Mouse (Mus musculus) lung, embryonic 16.5 days (tissue): ENCODE results near the gene Gsg1. TPM values are rescaled to one million over a fixed set of nuclear protein-coding genes. Genes with fewer than 3 reads are reported as not detected.

Experiments
- ATAC-seq: fragments of 200-750 bp; cut with Nextera tagmentation; 2 replicates; pipeline ENCODE4 v1.8.0; 2017; ENCODE audit warnings: low read depth, mild to moderate bottlenecking, moderate library complexity
- H3K27ac ChIP-seq: fragments of 300-500 bp; sonication (generic); 2 replicates; pipeline ENCODE4 v1.5.1; 2014; ENCODE audit warnings: mild to moderate bottlenecking, control low read depth, low read length
- H3K27me3 ChIP-seq: fragments of 300-500 bp; sonication (generic); 2 replicates; pipeline ENCODE4 v1.6.1; 2014; ENCODE audit warnings: low read depth, low read length, mixed read lengths; ENCODE audit not compliant: control insufficient read depth, insufficient read depth
- H3K36me3 ChIP-seq: fragments of 300-500 bp; sonication (generic); 2 replicates; pipeline ENCODE4 v1.6.1; 2014; ENCODE audit warnings: low read length; ENCODE audit not compliant: control insufficient read depth, insufficient read depth
- H3K4me1 ChIP-seq: fragments of 300-500 bp; sonication (generic); replicated peaks from 2 replicates; pipeline ENCODE4 v1.6.1; 2014; ENCODE audit warnings: low read length, mixed read lengths; ENCODE audit not compliant: control insufficient read depth, insufficient read depth
- H3K4me2 ChIP-seq: fragments of 300-500 bp; sonication (generic); 2 replicates; pipeline ENCODE4 v1.6.1; 2014; ENCODE audit warnings: low read depth, low read length, control low read depth
- H3K4me3 ChIP-seq: fragments of 300-500 bp; sonication (generic); 2 replicates; pipeline ENCODE4 v1.5.1; 2014; ENCODE audit warnings: mild to moderate bottlenecking, low read length, control low read depth
- H3K9ac ChIP-seq: fragments of 300-500 bp; sonication (generic); 2 replicates; pipeline ENCODE4 v1.6.1; 2014; ENCODE audit warnings: low read length, control low read depth
- H3K9me3 ChIP-seq: fragments of 300-500 bp; sonication (generic); 2 replicates; pipeline ENCODE4 v1.6.1; 2016; ENCODE audit warnings: low read length; ENCODE audit not compliant: control insufficient read depth
- WGBS: fragments of 180-500 bp; shearing (Covaris S2); extraction: QIAGEN DNeasy Blood & Tissue Kit; methylation state at CpG from one replicate; pipeline ENCODE4 v1.1.7; 2014; 5-methylcytosine and 5-hydroxymethylcytosine counted together
- polyA plus RNA-seq: library from polyadenylated mRNA; unstranded; fragments of >200 nt; fragmentation: Nextera tagmentation; extraction: Ambion mirVana; gene quantifications from 2 replicates; pipeline ENCODE4 v1.2.1, GENCODE M21; 2015

Gene Gsg1
- polyA plus RNA-seq, 1 experiment from 2014 or later, result 7.6 TPM

GRCm38 (mm10) chr6:135279856-135280255, 25.7 kb upstream of the Gsg1 start:
- H3K27ac ChIP-seq, result no peak overlapping the region
- H3K4me3 ChIP-seq, result no peak overlapping the region
- no peak for ATAC-seq
- H3K9ac ChIP-seq, result no peak overlapping the region
- WGBS, result 33% methylated on average over 10 of the region's 10 CpGs
- H3K27me3 ChIP-seq, result no peaks in the 10 kb centered on the region
- H3K9me3 ChIP-seq, result no peaks in the 10 kb centered on the region
- no peaks in the 10 kb centered on the region for H3K36me3 ChIP-seq
- H3K4me2 ChIP-seq, result no peak overlapping the region
- H3K4me1 ChIP-seq, result peaks cover 3% of the 10 kb centered on the region; the same call in 1 of the 2 replicates

DNA sequence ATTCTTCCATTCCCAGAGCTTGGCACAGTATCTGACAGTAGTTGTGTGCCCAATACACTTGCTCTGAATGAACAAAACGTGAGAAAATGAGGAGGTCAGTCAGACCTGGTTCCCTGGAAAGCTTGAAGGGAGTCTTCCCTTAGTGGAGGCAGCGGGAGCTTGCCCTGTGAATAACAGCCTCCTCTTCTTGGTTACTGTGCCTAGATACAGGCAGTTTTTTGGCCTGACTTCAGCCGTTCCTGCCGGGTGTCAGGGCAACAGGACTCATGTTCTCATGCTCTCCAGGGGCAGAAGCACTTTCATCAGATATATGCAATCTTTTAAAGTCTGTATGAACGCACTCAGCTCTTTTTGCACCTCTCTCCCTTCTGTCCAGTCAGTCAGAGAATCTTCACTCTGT, 25.1 kb upstream of the Gsg1 start:
- WGBS, result 29% methylated on average over 5 of the region's 5 CpGs
- peaks cover 3% of the 10 kb centered on the region for H3K4me1 ChIP-seq
- no peak for ATAC-seq
- no peak overlapping the region for H3K4me3 ChIP-seq
- H3K36me3 ChIP-seq, result no peaks in the 10 kb centered on the region
- no peak overlapping the region for H3K27ac ChIP-seq
- no peaks in the 10 kb centered on the region for H3K27me3 ChIP-seq
- no peak overlapping the region for H3K4me2 ChIP-seq
- H3K9ac ChIP-seq, result no peak overlapping the region
- no peaks in the 10 kb centered on the region for H3K9me3 ChIP-seq

- H3K9me3 ChIP-seq, result no peaks in the 10 kb centered on the region
- H3K4me1 ChIP-seq, result peaks cover 5% of the 10 kb centered on the region
- no peaks in the 10 kb centered on the region for H3K36me3 ChIP-seq
- H3K4me3 ChIP-seq, result no peak overlapping the region
- H3K27ac ChIP-seq, result no peak overlapping the region
- no peaks in the 10 kb centered on the region for H3K27me3 ChIP-seq
- 87% methylated on average over 6 of the region's 6 CpGs for whole genome bisulfite sequencing
- H3K4me2 ChIP-seq, result no peak overlapping the region
- no peak for ATAC-seq
- no peak overlapping the region for H3K9ac ChIP-seq
Measured at GRCm38 (mm10) chr6:135278302-135278701, 24.2 kb upstream of the Gsg1 start.

- no peak overlapping the region for H3K9ac ChIP-seq
- peak; percentile 82 for ATAC-seq
Measured at GRCm38 (mm10) chr6:135276474-135277295, 22.5 kb upstream of the Gsg1 start.

GRCm38 (mm10) chr6:135275231-135275630, 21.1 kb upstream of the Gsg1 start:
- no peaks in the 10 kb centered on the region for H3K27me3 ChIP-seq
- 65% methylated on average over 4 of the region's 4 CpGs for WGBS
- H3K9me3 ChIP-seq, result no peaks in the 10 kb centered on the region
- no peak overlapping the region for H3K27ac ChIP-seq
- H3K4me2 ChIP-seq, result no peak overlapping the region
- no peaks in the 10 kb centered on the region for H3K36me3 ChIP-seq
- H3K4me1 ChIP-seq, result peaks cover 9% of the 10 kb centered on the region
- no peak overlapping the region for H3K4me3 ChIP-seq
- no peak overlapping the region for H3K9ac ChIP-seq
- no peak for ATAC-seq

More at GRCm38 (mm10) chr6:135276474-135277295, 22.5 kb upstream of the Gsg1 start:
- no peaks in the 10 kb centered on the region for H3K9me3 ChIP-seq
- no peak overlapping the region for H3K4me3 ChIP-seq
- H3K4me1 ChIP-seq, result peaks cover 7% of the 10 kb centered on the region
- no peaks in the 10 kb centered on the region for H3K27me3 ChIP-seq
- no peaks in the 10 kb centered on the region for H3K36me3 ChIP-seq
- H3K4me2 ChIP-seq, result no peak overlapping the region
- H3K27ac ChIP-seq, result no peak overlapping the region; the same call in 1 of the 2 replicates
- WGBS, result 47% methylated on average over 6 of the region's 6 CpGs

DNA sequence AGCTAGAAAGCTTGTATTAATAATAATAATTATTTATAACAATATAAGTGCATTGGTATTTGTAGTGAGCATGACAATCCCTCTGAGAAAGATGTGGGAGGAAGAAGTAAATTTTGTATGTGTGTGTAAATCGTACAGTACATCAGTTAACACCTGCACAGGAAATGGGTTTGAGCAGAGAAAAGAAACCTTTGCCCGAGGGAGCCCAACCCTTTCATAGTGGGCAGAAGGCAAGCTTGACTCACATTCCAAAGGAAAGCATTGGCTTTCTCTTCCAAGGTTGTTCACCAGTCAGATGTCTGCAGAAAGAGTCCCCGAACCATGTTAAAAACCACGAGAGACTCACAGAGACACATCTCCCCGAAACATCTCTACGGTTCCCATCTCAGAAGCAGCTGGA, 18.9 kb upstream of the Gsg1 start:
- H3K36me3 ChIP-seq, result no peaks in the 10 kb centered on the region
- H3K27me3 ChIP-seq, result no peaks in the 10 kb centered on the region
- H3K4me2 ChIP-seq, result no peak overlapping the region
- no peak overlapping the region for H3K9ac ChIP-seq
- no peak overlapping the region for H3K4me3 ChIP-seq
- no peak for ATAC-seq
- no peaks in the 10 kb centered on the region for H3K9me3 ChIP-seq
- H3K27ac ChIP-seq, result no peak overlapping the region
- peaks cover 13% of the 10 kb centered on the region for H3K4me1 ChIP-seq
- 77% methylated on average over 6 of the region's 6 CpGs for WGBS

GRCm38 (mm10) chr6:135271761-135272160, 17.6 kb upstream of the Gsg1 start:
- Histone ChIP-seq H3K9ac (no peak overlapping the region), H3K27me3 (no peaks in the 10 kb centered on the region), H3K9me3 (no peaks in the 10 kb centered on the region), H3K4me1 (peaks cover 13% of the 10 kb centered on the region), H3K4me2 (no peak overlapping the region), H3K4me3 (no peak overlapping the region), H3K36me3 (no peaks in the 10 kb centered on the region), H3K27ac (no peak overlapping the region)
- WGBS, result 46% methylated on average over 2 of the region's 2 CpGs
- ATAC-seq, result no peak

- Histone ChIP-seq H3K4me3 (no peak overlapping the region), H3K9ac (no peak overlapping the region), H3K4me2 (no peak overlapping the region), H3K27ac (0 out of 2 replicates have a peak overlapping the region, but pooled peaks have one; percentile 18), H3K9me3 (no peaks in the 10 kb centered on the region), H3K4me1 (peaks cover 10% of the 10 kb centered on the region), H3K36me3 (no peaks in the 10 kb centered on the region), H3K27me3 (no peaks in the 10 kb centered on the region)
- ATAC-seq, result no peak
- 54% methylated on average over 6 of the region's 6 CpGs for WGBS
Measured at GRCm38 (mm10) chr6:135269626-135270025, 15.5 kb upstream of the Gsg1 start.

- H3K9me3 ChIP-seq, result peaks cover 5% of the 10 kb centered on the region; the same call in 1 of the 2 replicates
- H3K27me3 ChIP-seq, result no peaks in the 10 kb centered on the region
- no peak overlapping the region for H3K9ac ChIP-seq
- no peak overlapping the region for H3K4me3 ChIP-seq
- no peak overlapping the region for H3K4me2 ChIP-seq
- H3K4me1 ChIP-seq, result peaks cover 8% of the 10 kb centered on the region
- no peak for ATAC-seq
- no peak overlapping the region for H3K27ac ChIP-seq
- no peaks in the 10 kb centered on the region for H3K36me3 ChIP-seq
Measured at GRCm38 (mm10) chr6:135268392-135268791, 14.2 kb upstream of the Gsg1 start.
